Mouse (Mus musculus) MN1 (cell line): ENCODE results near the gene Pcdh8.

Experiments used
- DNase-seq: peaks from one replicate; pipeline ENCODE4 v3.0.0-alpha.2; 2016; ENCODE audit warnings: low spot score

Gene Pcdh8

DNA sequence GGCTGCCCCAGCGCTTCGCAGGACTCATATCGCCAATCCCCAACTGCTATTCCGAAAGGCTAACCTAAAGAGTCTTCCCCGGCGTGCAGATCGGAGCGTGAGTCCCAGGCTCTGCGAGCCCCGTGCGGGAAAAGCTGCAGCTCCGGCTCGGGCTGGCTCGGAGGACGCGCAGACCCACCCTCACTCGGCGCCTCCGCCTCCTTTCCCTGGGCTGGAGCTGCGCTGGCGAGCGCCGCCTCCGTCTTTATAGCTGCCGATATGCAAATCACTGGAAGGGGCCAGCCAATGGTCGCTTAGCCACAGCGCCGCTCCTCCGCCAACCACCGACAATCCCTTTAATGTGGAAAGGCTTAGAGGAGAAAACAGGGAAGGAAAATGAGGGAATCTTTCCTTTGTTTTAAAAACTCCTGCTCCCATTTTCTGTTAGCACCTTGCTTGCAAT is at the start of gene Pcdh8:
Pcdh8 (minus strand) TSS at position 219 of the 442 bp plus-strand sequence.
- no peak for DNase-seq

DNA sequence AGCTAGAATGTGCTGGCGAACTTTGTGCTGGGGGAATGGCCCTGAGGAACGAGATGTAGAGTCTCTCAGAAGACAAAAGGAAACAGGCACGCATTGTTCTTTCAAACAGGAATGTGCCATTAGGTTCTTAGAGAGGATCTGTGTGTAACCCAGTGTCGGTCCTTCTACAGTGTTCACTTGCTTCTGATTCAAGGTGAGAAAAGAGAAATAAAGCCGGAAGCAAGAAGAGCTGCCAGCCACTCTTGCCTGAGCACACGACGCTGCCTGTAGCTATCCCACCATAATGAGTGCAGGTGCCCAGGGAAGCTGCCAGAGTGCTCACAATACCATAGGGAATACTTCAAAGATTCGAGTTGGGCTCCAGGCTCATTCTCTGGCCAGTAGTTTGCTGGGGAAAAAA is 43.6 kb upstream of the Pcdh8 start:
- DNase-seq: no peak

DNA sequence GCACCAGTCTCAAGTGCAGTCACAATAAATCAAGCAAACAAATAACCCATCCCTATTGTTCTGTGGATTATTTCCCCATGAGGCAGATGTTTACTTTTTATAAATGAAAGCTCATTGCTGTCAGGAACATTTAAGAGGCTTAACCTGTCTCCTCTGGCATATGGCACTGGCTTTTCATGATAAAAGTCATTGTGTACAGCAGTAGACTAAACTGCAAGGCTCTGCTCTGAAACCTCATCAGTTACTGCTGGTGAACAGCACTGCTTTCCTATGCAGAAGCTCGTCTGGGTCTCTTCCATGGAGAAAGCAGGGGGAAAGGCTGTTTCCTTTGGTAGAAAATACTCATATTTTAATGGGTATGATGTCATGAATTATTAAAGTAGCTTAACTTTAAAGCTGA is 43.0 kb upstream of the Pcdh8 start:
- no peak for DNase-seq

DNA sequence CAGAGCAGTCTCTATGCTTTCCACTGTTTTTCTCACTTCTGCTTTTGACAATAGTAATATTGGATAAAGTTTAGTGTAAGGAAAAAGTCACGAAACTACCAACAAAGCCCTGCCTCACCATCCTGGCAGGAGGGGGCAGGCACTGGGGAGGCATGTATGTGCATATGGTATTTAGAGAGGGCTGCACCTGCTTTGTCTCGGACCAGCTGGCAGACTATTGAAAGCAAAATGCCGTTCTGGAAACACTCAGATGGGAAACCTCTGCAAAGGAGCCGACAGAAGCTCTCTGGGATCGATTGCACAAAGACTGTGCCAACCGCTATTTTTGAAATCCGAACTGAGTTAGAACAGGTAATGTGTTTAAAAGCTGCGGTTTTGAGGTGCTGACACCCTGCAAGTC is 22.1 kb upstream of the Pcdh8 start:
- no peak for DNase-seq

DNA sequence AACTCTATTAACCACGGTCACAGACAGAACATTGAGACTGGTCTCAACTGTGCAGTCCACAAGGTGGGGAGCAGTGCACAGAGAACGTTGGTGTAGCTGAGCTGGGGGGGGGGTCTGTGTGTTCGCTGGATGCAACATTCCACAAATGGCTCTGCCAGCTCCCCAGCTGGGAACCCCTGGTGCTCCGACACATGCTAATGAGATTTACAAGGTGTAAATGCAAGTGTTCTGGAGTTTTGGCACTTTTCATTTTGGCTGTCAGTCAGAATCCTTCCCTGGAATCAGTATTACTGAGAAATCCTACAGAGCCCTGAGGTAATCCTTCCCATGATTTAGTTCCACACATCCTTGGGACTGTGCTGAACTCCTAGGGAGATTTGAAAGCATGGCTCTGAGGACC is 18.4 kb upstream of the Pcdh8 start:
- DNase-seq: no peak

DNA sequence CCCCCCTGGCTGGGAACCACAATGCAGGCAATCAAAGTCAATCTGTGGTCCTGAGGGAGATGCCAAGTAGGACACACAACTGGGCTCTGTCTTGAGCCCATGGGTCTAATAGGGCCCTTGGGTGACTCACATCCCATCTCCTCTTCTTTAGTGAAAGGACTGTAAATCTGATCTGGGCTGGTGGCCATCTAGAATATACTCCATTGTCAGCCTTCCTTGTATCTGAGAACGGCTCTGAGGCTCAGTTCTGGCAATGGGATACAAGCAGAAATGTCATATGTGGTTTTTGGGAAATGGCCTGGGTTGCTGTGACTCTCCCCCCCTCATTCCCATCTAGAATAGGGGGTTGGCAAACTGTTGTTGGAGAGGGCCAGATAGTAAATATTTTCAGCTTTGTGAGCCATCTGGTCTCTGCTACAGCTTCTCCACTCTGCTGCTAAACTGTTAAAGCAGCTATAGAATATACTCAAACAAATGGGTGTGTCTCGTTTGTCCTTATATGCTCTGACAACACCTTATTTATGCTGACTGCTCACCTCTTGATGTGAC is 17.6 kb upstream of the Pcdh8 start:
- no peak for DNase-seq

DNA sequence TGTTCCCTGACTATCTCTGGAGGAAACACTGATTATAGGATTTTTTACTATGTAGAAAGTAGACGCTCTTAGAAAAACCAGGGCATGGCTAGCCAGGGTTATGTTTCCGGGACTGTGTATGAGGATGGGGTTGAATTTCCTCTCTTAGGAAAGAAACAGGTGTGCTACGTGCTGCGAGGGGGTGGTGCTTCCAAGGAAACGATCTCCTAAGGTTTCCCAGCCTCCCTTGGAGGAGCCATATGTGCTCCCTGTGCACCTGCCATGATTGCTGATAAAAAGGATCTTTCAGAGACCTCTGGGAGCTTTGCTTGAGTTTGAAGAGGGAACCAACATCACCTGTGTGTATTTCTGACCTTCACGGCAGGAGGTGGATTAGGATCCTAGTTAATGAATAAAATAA is 16.8 kb upstream of the Pcdh8 start:
- DNase-seq: no peak

DNA sequence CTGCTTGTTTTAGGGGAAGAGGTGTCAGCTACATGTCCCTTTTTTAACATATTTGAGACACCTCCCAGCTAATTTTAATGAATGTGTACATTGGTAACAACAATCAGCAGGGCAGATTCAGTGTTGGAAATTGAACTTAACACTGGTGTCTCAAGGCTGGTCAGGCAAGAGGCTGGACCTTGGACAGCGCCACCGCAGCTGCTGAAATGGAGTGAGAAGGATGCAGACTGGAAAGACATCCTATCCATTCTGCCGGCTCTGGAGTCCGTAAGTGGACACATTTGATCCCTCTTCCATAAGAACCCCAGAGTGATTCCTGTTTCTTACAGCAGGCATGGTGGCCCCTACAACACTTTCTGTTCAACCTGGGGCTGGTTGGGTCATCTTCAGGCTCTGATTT is 14.3 kb upstream of the Pcdh8 start:
- no peak for DNase-seq

DNA sequence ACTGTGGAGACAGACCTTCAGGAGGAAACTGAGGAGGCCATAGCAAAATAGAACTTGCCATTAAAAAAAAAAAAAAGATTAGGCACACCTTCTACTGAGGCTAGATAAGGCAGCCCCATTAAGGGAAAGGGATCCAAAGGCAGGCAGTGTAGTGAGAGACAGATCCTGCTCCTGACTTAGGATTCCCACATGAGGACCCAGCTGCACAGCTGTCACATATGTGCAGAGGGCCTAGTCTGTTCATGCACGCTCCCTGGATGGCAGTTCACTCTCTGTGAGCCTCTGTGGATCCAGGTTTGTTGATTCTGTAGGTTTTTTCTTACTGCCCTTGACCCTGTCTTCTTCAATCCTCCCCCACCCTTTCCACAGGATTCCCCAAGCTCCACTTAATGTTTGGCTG is 9.8 kb upstream of the Pcdh8 start:
- no peak for DNase-seq

DNA sequence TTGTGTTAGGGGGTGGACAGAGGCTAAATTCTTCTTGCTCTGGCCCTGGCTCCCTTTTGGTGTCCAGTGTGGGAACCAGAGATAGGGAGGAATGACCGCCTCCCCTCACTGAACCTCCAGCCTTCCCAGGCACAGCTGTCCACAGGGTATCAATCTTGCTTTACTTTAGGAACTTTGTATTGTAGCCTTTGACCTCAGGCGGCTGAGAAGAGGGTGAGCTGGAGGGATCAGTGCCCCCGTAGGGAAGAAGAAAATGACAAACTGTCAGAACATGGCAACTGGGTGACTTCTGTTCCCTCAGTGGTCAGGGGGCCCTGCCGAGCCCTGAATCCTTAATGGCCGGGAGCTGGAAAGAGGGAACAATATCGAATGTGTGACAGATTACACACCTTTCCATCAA is 9.2 kb upstream of the Pcdh8 start:
- DNase-seq: no peak

DNA sequence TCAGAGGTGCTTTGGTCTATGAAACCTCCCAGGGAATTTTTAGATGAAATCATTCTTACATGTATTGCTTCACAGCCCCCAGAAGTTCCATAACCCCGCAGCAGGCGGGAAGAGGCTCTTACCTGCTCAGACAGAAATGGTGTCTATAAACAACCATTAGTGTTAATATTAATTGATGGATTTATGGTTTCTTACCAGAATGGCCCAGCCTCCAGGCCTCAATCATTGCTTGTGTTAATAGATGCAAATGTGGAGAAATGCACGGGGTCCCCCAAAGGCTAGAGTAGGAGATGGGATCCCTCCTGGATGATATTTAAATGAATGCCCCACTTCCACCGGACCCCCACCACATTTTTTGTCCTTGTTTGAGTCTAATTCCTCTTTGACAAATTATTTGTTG is 8.7 kb upstream of the Pcdh8 start:
- DNase-seq: no peak

DNA sequence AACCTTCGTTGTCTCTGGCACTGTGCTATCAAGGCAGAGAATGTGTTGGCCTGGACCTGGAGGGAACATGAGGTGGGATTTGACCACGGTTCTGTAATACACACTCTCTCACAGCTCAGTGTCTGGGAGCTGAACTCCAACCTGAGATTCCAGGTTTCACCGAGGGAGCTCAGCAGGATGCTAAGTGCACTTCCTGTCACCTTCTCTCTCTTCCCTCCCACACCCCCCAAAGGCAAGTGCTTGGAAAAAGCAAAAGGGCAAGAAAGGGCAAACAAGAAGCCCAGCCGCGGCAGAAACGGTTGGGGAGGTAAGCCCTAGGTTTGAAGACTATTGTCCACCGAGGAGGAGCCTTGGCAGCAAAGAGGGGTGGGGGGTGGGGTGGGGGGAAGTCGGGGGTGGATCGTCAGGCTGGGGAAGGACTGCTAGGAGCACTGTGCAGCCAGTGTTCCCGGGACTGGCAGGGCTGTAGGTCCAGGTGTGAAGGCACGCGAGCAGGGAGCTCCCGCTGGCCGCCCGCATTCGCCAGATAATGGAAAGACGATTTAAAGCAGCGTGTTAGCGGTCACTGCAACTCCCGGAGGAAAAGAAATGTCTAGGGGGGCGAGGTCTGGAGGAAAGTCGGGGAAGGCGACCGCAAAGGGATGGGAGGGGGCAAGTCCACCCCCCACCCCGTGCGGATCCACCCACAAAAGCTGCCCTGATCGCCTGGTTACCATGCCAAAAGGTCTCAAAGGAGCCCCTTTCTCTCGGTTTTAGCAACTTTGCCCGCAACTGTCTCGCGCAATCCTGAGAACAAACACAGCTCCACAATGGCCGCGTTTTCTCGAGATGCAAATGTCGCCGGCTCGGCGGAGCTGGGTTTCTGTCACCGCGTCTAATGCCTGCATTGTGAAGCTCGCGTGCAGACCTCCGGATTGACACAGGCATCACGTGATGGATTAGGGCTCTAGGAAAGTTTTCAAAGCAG is 2.6 kb upstream of the Pcdh8 start:
- DNase-seq: no peak

DNA sequence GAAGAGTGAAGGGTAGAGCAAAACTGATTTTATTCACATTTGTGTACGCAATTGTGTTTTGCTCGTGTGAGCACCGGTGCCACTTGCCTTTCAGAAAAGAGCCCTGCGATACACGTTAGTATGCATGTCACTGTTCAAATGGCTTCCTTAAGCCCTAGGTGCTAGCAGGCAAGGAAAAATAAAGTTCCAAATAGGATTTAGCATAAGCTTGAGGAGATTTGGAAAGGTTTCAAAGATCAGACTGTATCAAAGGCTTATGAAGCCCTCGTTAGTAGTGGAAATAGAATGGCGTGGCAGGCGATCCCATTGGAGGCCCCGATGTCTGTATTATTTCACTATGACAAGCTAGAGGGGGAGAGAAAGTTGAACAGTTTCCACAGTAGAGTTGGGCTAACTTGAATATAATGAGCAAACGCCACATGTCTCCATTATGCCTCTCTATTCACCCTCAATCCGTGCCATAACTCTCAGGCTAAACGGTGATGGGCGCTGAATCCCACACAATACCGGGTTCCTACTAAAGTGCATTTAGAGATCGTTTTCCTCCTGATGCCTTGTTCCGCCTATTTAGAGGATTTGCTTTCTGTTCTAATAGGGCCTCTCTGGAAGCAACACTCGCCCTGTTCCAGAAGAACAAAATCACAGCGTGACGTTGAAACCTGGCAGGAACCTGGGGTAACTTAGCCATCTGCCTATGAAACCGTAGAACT is 845 bp upstream of the Pcdh8 start:
- DNase-seq: no peak

DNA sequence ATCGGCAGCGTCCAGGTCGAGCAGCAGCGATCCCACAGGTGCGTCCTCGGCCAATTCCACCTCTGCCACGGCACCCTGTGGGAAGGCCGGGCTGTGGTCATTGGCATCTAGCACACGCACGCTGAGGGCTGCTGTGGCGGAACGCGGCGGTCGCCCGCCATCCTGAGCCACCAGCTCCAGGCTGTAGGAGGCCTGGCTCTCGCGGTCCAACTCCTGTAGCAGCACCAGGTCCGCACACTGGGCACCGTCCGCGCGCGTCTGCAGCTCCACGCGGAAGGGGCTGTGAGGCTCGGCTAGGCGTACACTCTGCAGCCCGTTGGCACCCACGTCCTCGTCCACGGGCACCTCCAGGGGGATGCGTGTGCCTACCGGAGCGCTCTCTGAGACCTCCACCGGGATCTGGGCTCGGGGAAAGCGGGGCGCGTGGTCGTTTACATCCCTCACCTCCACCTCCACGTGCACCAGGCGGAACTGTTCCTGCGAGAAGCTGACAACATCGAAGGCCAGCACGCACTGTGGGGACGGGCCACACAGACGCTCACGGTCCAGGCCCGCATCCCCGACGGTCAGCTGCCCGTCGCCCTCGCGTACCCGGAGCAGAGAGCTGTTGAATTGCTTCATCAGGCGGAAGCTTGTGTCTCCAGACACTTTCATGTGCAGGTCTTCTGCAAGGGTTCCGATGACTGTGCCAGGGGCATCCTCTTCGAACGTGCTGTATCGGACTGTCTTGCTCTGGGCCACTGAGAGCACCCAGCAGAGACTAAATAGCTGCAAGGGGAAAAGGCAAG is 612 bp downstream of the Pcdh8 start:
- no peak for DNase-seq

DNA sequence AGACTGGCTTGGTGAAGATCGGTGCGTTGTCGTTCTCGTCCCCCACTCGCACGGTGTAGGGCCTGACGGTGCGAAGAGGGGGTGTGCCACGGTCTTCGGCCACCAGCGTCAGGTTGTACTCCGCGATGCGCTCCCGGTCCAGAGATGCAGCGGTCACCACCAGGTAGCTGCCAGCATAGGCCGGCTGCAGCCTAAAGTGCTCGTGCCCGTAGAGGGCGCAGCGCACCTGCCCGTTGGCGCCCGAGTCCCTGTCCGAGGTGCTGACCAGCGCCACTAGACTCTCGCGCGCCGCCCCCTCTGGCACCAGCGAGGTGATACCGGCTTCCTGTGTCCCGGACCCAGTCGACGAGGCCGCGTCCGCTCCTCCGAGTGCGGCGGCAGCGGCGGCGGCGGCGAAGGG is 1.5 kb downstream of the Pcdh8 start:
- DNase-seq: no peak

DNA sequence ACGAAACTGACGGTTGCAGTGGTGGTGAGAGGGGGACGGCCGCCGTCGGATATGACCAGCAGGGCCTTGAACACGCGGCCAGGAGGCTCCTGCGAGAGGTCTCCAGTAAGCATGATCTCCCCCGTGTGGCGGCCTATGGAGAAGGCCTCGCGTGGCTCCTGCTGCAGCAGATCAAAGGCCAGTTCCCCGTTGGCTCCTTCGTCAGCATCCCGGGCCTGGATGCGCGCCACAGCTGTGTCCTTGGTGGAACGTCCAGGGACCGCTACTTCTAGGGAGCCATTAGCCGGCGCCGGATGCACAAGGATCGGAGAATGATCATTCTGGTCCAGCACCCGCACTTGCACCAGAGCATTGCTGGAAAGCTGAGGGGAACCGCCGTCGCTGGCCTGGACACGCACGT is 2.1 kb downstream of the Pcdh8 start:
- no peak for DNase-seq

DNA sequence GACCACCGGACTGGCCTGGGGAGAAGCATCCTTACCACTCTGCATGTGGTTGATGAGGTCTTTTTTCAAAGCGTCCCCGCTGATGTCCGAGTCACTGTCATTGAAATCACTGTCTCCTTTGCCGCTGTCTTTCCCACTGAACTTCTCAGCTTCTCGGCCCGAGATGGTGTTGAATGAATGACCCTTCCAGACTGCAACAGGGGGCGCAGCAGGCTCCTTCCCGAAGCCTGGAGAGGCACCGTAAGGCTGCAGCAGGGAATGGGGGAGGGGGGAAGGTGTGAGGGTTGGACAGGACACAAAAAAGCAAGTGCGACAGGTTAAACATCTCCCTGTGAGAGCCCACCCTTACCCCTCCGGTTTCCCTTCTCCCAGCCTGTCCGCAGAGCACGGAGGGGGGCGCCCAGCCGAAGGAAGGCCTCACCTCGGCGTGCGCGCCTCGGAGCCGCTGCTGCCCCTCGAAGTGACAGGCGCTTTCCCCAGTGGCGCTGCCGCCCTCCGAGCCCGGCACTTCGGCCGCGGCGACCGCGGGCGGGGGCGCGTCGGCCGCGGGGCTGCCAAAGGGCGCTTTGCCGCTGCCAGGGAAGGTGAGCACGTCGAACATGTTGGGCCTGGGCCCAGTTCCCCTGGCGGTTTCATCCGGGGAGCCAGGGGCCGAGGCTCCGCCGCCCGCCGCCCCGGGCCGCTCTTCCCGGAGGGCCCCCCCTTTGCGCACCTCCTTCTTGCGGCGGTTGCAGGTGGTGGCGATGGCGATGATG is 2.9 kb downstream of the Pcdh8 start:
- no peak for DNase-seq

DNA sequence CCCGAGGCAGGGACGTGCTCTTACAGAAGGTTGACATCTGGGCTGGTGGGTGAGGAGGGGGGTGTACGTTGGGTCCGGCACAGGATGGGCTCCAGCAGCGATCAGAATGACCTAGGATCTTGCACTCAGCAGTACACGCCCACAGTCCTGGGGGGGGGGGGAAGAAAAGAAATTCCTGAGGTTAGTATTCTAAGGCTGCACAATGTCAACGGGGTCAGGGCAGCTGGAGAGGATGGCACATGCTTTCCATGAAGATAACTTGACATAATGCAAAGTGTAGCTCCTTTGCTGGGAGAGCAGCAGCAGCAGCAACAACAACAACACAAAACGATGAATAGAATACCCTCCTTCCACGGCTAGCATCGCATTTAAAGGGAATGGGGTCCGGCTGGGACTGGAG is 3.5 kb downstream of the Pcdh8 start:
- DNase-seq: no peak

DNA sequence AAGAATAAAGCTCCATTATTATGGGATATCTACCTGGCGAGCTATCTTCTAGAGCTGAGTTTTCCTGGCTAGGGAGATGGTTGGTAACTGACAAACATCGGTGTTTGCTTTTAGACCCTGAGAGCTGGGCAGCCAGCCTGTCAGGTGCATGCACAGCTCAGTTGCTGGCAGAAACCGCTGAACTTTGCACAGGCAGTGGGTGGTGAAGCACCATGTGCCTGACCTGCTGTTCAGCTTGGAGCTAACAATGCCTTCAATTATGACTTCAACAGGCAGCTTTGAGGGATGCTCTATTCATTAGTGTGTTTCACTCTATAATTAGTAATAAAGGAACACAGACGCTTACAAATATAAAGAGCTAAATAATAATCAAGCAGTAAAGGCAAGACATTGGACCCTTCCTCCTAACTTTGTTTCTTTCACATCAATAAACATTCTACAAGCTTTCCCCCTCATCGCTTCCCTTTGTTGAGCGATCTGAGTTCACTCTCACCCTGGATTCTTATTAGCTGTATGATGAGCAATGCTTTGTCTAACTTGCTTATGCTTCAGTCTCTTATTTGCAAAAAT is 5.8 kb downstream of the Pcdh8 start:
- DNase-seq: no peak

DNA sequence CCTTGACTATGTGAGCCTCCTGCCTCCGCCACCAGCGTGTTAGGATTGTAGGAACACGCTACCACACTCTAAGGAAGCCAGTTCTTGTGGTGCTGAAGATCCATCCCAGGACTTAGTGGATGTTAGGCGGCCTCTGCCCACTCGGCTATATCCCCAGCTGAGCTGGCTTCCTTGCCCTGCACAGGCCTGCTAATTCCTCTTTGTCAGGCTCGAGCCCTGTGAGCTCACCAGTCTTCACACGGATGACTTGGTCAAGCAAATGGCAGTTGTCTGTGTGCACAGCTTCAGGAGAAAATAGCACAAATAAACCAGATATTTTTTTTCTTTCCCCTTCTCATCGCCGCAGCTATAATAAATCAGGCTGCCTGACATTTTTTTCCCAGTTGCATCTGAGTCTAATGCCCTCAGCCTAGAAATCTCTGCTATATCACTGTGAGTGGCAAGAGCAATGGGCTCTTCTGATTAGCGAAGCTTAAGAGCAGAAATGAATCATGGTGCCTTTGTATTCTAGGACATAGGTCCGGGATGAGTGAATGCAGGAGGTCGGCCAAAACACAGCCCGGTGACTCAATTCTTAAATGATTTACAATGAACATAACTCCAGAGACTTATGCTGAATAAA is 16.4 kb downstream of the Pcdh8 start:
- DNase-seq: no peak

DNA sequence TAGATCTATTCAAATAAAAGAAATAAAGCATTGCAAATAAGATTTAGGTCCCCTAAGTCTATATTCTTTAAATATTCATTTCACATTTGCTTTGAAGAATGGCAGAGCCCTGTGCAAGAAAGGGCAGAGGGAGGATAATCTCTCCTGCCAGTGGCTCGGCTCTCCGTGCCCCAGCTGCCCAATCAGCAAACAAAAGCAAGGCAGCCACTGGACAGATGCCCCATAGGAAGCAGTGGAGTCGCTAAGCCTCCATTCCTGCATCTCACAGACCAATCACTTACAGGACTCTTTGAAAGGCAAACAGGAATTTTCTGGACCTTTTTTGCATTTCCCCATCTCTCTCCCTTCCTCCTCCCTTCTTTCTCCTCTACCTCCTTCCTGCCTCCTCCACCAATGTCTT is 17.0 kb downstream of the Pcdh8 start:
- DNase-seq: no peak
